Mouse (Mus musculus) lung, adult 2 months (tissue): ENCODE results near the gene Rhof.

Experiments
- CTCF ChIP-seq: fragments of 200-500 bp; IDR thresholded peaks from 2 replicates; pipeline ENCODE4 v1.5.1; 2011; ENCODE audit warnings: mild to moderate bottlenecking, low read length, control low read depth; ENCODE audit not compliant: insufficient read depth
- POLR2A ChIP-seq: fragments of 200-500 bp; IDR thresholded peaks from 2 replicates; pipeline ENCODE4 v1.6.1; 2011; ENCODE audit warnings: low read depth, mild to moderate bottlenecking, control low read depth, low read length, borderline replicate concordance; ENCODE audit errors: extremely low read depth

- no peak for TF ChIP-seq CTCF
- TF ChIP-seq POLR2A, result no peak
Observed at GRCm38 (mm10) chr5:123117773-123118172, 14.7 kb downstream of the Rhof start.
